Mouse (Mus musculus): ENCODE results near the gene Rapgef3. TPM values are rescaled to one million over a fixed set of nuclear protein-coding genes. Genes with fewer than 3 reads are reported as not detected.

The Rapgef3 gene
- polyA plus RNA-seq, 1 experiment from 2014 or later = 18.7 TPM

DNA sequence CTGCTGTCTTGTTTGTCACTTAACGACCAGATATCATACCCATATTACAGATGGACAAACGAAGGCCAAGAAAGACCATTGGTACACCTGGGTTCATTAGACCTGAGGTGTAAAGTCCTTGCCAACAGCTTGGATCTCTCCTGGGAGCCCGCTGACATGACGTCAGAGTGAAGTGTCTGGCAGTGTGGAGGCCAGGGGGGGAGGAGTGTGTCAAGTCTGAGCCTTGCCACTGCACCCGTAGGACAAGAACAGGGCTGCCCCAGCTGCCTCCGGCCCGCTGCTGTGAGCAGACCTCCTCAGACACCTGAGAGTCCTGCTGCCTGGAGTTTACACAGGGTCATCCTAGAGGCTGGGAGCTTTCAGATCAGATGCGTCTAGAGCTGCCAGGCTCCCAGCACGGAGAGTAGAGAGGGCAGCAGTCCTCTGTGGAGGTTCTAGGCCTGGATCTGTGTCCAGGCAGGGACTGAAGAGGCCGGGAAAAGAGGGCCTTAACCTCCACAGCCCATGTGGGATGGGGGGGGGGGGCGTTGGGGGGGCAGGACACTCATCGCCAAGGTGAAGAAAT is 23.7 kb downstream of the Rapgef3 start:
- Histone ChIP-seq H3K27ac (ENCODE audit: low read length) (no peak overlapping the region), H3K27me3 (replicated peaks; ENCODE audit: insufficient read depth, low read length) (no peaks in the 10 kb centered on the region), H3K4me2 (replicated peaks; ENCODE audit: low read depth, low read length) (no peak overlapping the region), H3K4me1 (ENCODE audit: insufficient read depth, low read depth, low read length) (no peaks in the 10 kb centered on the region), H3K36me3 (ENCODE audit: insufficient read depth, low read length) (no peaks in the 10 kb centered on the region), H3K9me3 (ENCODE audit: low read length) (no peaks in the 10 kb centered on the region), H3K4me3 (ENCODE audit: low read depth, low read length) (no peak overlapping the region), H3K9ac (replicated peaks; ENCODE audit: low read depth) (no peak overlapping the region)
- DNase-seq (ENCODE audit: low spot score) (no peak), ATAC-seq (no peak)
- 53% methylated on average over 12 of the region's 12 CpGs for WGBS
- TF ChIP-seq EP300 (IDR thresholded peaks at IDR 0.05) (no peak), CTCF (IDR thresholded peaks at IDR 0.05) (no peak)

- ATAC-seq (no peak), DNase-seq (ENCODE audit: low spot score) (no peak)
- TF ChIP-seq CTCF (IDR thresholded peaks at IDR 0.05) (no peak), EP300 (IDR thresholded peaks at IDR 0.05) (no peak)
- no peaks in the 10 kb centered on the region for H3K36me3 ChIP-seq (ENCODE audit: insufficient read depth, low read length)
- H3K27me3 ChIP-seq (replicated peaks; ENCODE audit: insufficient read depth, low read length) = no peaks in the 10 kb centered on the region
- WGBS = 80% methylated on average over 5 of the region's 5 CpGs
- no peaks in the 10 kb centered on the region for H3K9me3 ChIP-seq (ENCODE audit: low read length)
- H3K4me3 ChIP-seq (ENCODE audit: low read depth, low read length) = no peak overlapping the region
- no peaks in the 10 kb centered on the region for H3K4me1 ChIP-seq (ENCODE audit: insufficient read depth, low read depth, low read length)
- no peak overlapping the region for H3K4me2 ChIP-seq (replicated peaks; ENCODE audit: low read depth, low read length)
- H3K27ac ChIP-seq (ENCODE audit: low read length) = no peak overlapping the region
- no peak overlapping the region for H3K9ac ChIP-seq (replicated peaks; ENCODE audit: low read depth)
These were observed 24.6 kb downstream of the Rapgef3 start for GRCm38 (mm10) chr15:97743210-97743609.

DNA sequence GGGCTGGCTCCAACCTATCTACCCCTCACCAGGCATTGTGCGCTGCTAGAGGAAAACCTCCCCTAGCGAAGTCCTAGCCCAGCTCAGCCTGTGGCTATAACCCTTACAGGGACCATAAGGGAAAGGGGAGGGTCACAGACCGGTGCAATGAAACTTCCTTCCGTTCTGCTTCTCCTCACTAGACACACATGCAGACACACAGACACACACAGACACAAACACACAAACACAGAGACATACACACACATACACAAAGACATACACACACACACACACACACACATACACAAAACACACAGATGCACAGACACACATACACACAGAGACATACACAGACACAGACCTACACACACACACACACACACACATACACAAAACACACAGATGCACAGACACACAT is 25.2 kb downstream of the Rapgef3 start:
- ATAC-seq = no peak
- H3K9ac ChIP-seq (replicated peaks; ENCODE audit: low read depth) = no peak overlapping the region
- H3K27ac ChIP-seq (ENCODE audit: low read length) = no peak overlapping the region
- H3K4me3 ChIP-seq (ENCODE audit: low read depth, low read length) = no peak overlapping the region
- no peaks in the 10 kb centered on the region for H3K27me3 ChIP-seq (replicated peaks; ENCODE audit: insufficient read depth, low read length)
- TF ChIP-seq CTCF (IDR thresholded peaks at IDR 0.05) (no peak), EP300 (IDR thresholded peaks at IDR 0.05) (no peak)
- no peaks in the 10 kb centered on the region for H3K36me3 ChIP-seq (ENCODE audit: insufficient read depth, low read length)
- H3K9me3 ChIP-seq (ENCODE audit: low read length) = no peaks in the 10 kb centered on the region
- no peaks in the 10 kb centered on the region for H3K4me1 ChIP-seq (ENCODE audit: insufficient read depth, low read depth, low read length)
- H3K4me2 ChIP-seq (replicated peaks; ENCODE audit: low read depth, low read length) = no peak overlapping the region
- 49% methylated on average over 4 of the region's 4 CpGs for WGBS
- no peak for DNase-seq (ENCODE audit: low spot score)

DNA sequence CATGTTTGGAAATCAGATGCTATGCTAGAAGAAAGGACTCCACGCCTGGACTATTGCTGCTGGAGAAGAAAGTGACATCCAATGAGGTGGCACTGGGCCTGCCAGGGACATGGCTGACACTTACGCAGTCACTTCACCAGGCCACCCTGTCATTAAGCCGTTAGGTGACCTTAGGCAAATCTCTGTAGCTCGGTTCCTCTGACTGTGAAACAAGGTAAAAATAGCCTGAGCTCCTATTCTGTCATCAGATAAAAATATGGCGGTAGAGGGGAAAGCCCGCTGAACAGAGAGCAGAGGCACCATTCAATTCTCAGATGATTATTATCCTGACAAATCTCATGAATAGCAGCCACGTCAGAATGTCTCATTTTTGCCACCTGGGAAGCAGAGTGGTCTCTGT is 25.7 kb downstream of the Rapgef3 start:
- Histone ChIP-seq H3K9me3 (ENCODE audit: low read length) (no peaks in the 10 kb centered on the region), H3K27ac (ENCODE audit: low read length) (no peak overlapping the region), H3K9ac (replicated peaks; ENCODE audit: low read depth) (no peak overlapping the region), H3K4me3 (ENCODE audit: low read depth, low read length) (no peak overlapping the region), H3K27me3 (replicated peaks; ENCODE audit: insufficient read depth, low read length) (no peaks in the 10 kb centered on the region), H3K36me3 (ENCODE audit: insufficient read depth, low read length) (no peaks in the 10 kb centered on the region), H3K4me2 (replicated peaks; ENCODE audit: low read depth, low read length) (no peak overlapping the region), H3K4me1 (ENCODE audit: insufficient read depth, low read depth, low read length) (no peaks in the 10 kb centered on the region)
- TF ChIP-seq CTCF (IDR thresholded peaks at IDR 0.05) (no peak), EP300 (IDR thresholded peaks at IDR 0.05) (no peak)
- 63% methylated on average over 7 of the region's 7 CpGs for WGBS
- no peak for DNase-seq (ENCODE audit: low spot score)
- no peak for ATAC-seq

- no peaks in the 10 kb centered on the region for H3K9me3 ChIP-seq (ENCODE audit: low read length)
- no peaks in the 10 kb centered on the region for H3K4me1 ChIP-seq (ENCODE audit: insufficient read depth, low read depth, low read length)
- no peak overlapping the region for H3K4me2 ChIP-seq (replicated peaks; ENCODE audit: low read depth, low read length)
- H3K4me3 ChIP-seq (ENCODE audit: low read depth, low read length) = no peak overlapping the region
- ATAC-seq (no peak), DNase-seq (ENCODE audit: low spot score) (no peak)
- H3K9ac ChIP-seq (replicated peaks; ENCODE audit: low read depth) = no peak overlapping the region
- WGBS = 71% methylated on average over 12 of the region's 12 CpGs
- no peaks in the 10 kb centered on the region for H3K27me3 ChIP-seq (replicated peaks; ENCODE audit: insufficient read depth, low read length)
- H3K36me3 ChIP-seq (ENCODE audit: insufficient read depth, low read length) = no peaks in the 10 kb centered on the region
- TF ChIP-seq CTCF (IDR thresholded peaks at IDR 0.05) = no peak
- TF ChIP-seq EP300 (IDR thresholded peaks at IDR 0.05) = no peak
- H3K27ac ChIP-seq (ENCODE audit: low read length) = no peak overlapping the region
These were observed 26.1 kb downstream of the Rapgef3 start for GRCm38 (mm10) chr15:97741662-97742061.

DNA sequence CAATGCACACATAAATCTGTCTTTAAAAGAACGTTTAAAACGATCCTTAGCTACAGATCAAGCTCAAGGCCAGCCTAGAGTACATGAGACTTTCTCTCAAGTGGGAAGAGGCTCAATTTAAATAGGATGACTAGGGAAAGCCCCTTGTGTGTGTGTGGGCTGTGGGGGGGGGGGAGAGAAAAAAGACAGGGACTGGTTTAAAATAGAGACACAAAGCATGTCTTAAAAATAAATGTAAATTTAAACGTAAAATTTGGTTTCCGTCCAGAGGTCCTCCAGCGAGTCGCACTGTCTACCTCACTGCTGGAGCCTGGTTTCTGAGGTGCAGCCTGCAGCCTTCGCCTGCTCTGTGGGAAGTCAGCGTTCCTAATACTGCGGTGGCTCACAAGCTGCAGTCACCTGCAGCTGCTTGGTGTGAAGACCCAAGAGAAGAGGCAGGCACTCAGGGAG is 27.5 kb downstream of the Rapgef3 start:
- DNase-seq (ENCODE audit: low spot score) (no peak), ATAC-seq (no peak)
- H3K4me3 ChIP-seq (ENCODE audit: low read depth, low read length) = no peak overlapping the region
- no peaks in the 10 kb centered on the region for H3K36me3 ChIP-seq (ENCODE audit: insufficient read depth, low read length)
- H3K27ac ChIP-seq (ENCODE audit: low read length) = no peak overlapping the region
- no peaks in the 10 kb centered on the region for H3K9me3 ChIP-seq (ENCODE audit: low read length)
- H3K27me3 ChIP-seq (replicated peaks; ENCODE audit: insufficient read depth, low read length) = no peaks in the 10 kb centered on the region
- H3K4me2 ChIP-seq (replicated peaks; ENCODE audit: low read depth, low read length) = no peak overlapping the region
- TF ChIP-seq EP300 (IDR thresholded peaks at IDR 0.05) = no peak
- TF ChIP-seq CTCF (IDR thresholded peaks at IDR 0.05) = no peak
- no peak overlapping the region for H3K9ac ChIP-seq (replicated peaks; ENCODE audit: low read depth)
- WGBS = 78% methylated on average over 9 of the region's 9 CpGs
- no peaks in the 10 kb centered on the region for H3K4me1 ChIP-seq (ENCODE audit: insufficient read depth, low read depth, low read length)

GRCm38 (mm10) chr15:97738923-97739322 is 28.8 kb downstream of the Rapgef3 start:
- DNase-seq (ENCODE audit: low spot score) (no peak), ATAC-seq (no peak)
- Histone ChIP-seq H3K4me2 (replicated peaks; ENCODE audit: low read depth, low read length) (no peak overlapping the region), H3K9ac (replicated peaks; ENCODE audit: low read depth) (no peak overlapping the region), H3K27me3 (replicated peaks; ENCODE audit: insufficient read depth, low read length) (no peaks in the 10 kb centered on the region), H3K9me3 (ENCODE audit: low read length) (no peaks in the 10 kb centered on the region), H3K27ac (ENCODE audit: low read length) (no peak overlapping the region), H3K4me1 (ENCODE audit: insufficient read depth, low read depth, low read length) (no peaks in the 10 kb centered on the region), H3K36me3 (ENCODE audit: insufficient read depth, low read length) (no peaks in the 10 kb centered on the region), H3K4me3 (ENCODE audit: low read depth, low read length) (no peak overlapping the region)
- TF ChIP-seq CTCF (IDR thresholded peaks at IDR 0.05) (no peak), EP300 (IDR thresholded peaks at IDR 0.05) (no peak)
- 66% methylated on average over 7 of the region's 7 CpGs for WGBS

Measured in lung, postnatal 0 days (tissue).